Mouse (Mus musculus) kidney, postnatal 25 days (tissue): ENCODE measurements around the gene Cyp46a1.
A peak's percentile ranks its signal among the peaks of the same experiment; 100 is the strongest.

ENCODE experiments used
- DNase-seq, 2 experiments: peaks; one replicate each; pipeline ENCODE4 v3.0.0; 2021; ENCODE audit warnings: mixed read lengths in 2 of 2

The Cyp46a1 gene

GRCm38 (mm10) chr12:108312432-108312851 is 21.7 kb upstream of the Cyp46a1 start:
- peak; percentile 57 to 81 for DNase-seq

GRCm38 (mm10) chr12:108313244-108313772 is 20.9 kb upstream of the Cyp46a1 start:
- no peak for DNase-seq

- DNase-seq = no peak
Measured at GRCm38 (mm10) chr12:108315818-108316217, 18.4 kb upstream of the Cyp46a1 start.

GRCm38 (mm10) chr12:108316655-108317054 is 17.5 kb upstream of the Cyp46a1 start:
- no peak for DNase-seq

GRCm38 (mm10) chr12:108317201-108317738 is 16.9 kb upstream of the Cyp46a1 start:
- no peak for DNase-seq

- DNase-seq = no peak
Measured at GRCm38 (mm10) chr12:108317826-108318430, 16.3 kb upstream of the Cyp46a1 start.

- no peak for DNase-seq
Measured at GRCm38 (mm10) chr12:108318499-108318898, 15.7 kb upstream of the Cyp46a1 start.

- no peak for DNase-seq
Measured at GRCm38 (mm10) chr12:108320096-108320495, 14.1 kb upstream of the Cyp46a1 start.

- no peak for DNase-seq
Measured at GRCm38 (mm10) chr12:108326401-108326800, 7.8 kb upstream of the Cyp46a1 start.

- DNase-seq = no peak
Measured at GRCm38 (mm10) chr12:108327889-108328491, 6.2 kb upstream of the Cyp46a1 start.

- DNase-seq = peak; percentile 89 to 91
Measured at GRCm38 (mm10) chr12:108333056-108333455, 1.1 kb upstream of the Cyp46a1 start.

- DNase-seq = peak in 1 of 2 experiments; percentile 32
Measured at GRCm38 (mm10) chr12:108333481-108333882, 699 bp upstream of the Cyp46a1 start.

- DNase-seq = no peak
Measured at GRCm38 (mm10) chr12:108334529-108334928, 348 bp downstream of the Cyp46a1 start.

- peak; percentile 57 to 60 for DNase-seq
Measured at GRCm38 (mm10) chr12:108338572-108339190, 4.5 kb downstream of the Cyp46a1 start.

GRCm38 (mm10) chr12:108348151-108348550 is 14.0 kb downstream of the Cyp46a1 start:
- DNase-seq = no peak

- DNase-seq = no peak
Measured at GRCm38 (mm10) chr12:108349026-108349425, 14.8 kb downstream of the Cyp46a1 start.

GRCm38 (mm10) chr12:108350931-108351330 is 16.8 kb downstream of the Cyp46a1 start:
- DNase-seq = no peak

- no peak for DNase-seq
Measured at GRCm38 (mm10) chr12:108352371-108353136, 18.4 kb downstream of the Cyp46a1 start.

- DNase-seq = no peak
Measured at GRCm38 (mm10) chr12:108354284-108354683, 20.1 kb downstream of the Cyp46a1 start.

- no peak for DNase-seq
Measured at GRCm38 (mm10) chr12:108355271-108355670, 21.1 kb downstream of the Cyp46a1 start.

- no peak for DNase-seq
Measured at GRCm38 (mm10) chr12:108355986-108356385, 21.8 kb downstream of the Cyp46a1 start.

- DNase-seq = peak; percentile 84 to 91
Measured at GRCm38 (mm10) chr12:108363796-108364195, 29.6 kb downstream of the Cyp46a1 start.

- peak; percentile 64 to 83 for DNase-seq
Measured at GRCm38 (mm10) chr12:108365340-108365739, 31.2 kb downstream of the Cyp46a1 start.
